Mouse (Mus musculus) MEL (cell line): ENCODE data around the gene Gm17324.

Experiments used
- ZKSCAN1 ChIP-seq: IDR thresholded peaks from 2 replicates; pipeline ENCODE4 v1.6.1; 2012; ENCODE audit warnings: low read depth, mild to moderate bottlenecking, inconsistent platforms, low read length, improper control_type of control experiment, moderate library complexity
- ZNF384 ChIP-seq: IDR thresholded peaks from 2 replicates; pipeline ENCODE4 v1.6.1; 2012; ENCODE audit warnings: low read depth, mild to moderate bottlenecking, inconsistent platforms, low read length, improper control_type of control experiment

- TF ChIP-seq ZKSCAN1 (no peak), ZNF384 (no peak)
Measured at GRCm38 (mm10) chr9:78491169-78491568, 42.6 kb upstream of the Gm17324 start.
